Mouse (Mus musculus): ENCODE data around the gene Serinc4. TPM values are rescaled to one million over a fixed set of nuclear protein-coding genes. Genes with fewer than 3 reads are reported as not detected.
A peak's percentile ranks its signal among the peaks of the same experiment; 100 is the strongest.
"Not testable (repeated sequence)": the region's sequence is repeated elsewhere in the genome, so short reads cannot be mapped to it uniquely, and the experiment has no call there.

Gene Serinc4
- total and polyA plus RNA-seq, 3 experiments: 0.38 to 1.2 TPM; not detected in 1

DNA sequence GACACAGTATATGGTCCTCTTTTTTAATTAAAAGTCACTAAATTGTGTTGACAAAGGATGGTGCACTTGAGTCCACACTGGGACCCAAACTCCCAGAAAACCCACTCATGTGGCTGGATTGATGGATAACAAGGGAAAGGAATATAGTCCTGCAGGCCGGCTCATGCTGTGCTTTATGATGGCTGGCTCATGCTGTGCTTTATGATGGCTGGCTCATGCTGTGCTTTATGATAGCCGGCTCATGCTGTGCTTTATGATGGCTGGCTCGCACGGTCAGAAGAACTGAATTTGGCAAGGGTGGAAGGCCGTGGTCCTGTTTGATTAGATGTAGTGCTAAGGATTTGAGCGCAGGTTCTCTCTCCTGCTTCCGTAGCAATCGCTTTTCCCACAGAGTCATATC, 27.0 kb upstream of the Serinc4 start (continued):
- TF ChIP-seq BHLHE40 (IDR thresholded peaks at IDR 0.05; ENCODE audit: borderline replicate concordance, low read depth, low read length): no peak

DNA sequence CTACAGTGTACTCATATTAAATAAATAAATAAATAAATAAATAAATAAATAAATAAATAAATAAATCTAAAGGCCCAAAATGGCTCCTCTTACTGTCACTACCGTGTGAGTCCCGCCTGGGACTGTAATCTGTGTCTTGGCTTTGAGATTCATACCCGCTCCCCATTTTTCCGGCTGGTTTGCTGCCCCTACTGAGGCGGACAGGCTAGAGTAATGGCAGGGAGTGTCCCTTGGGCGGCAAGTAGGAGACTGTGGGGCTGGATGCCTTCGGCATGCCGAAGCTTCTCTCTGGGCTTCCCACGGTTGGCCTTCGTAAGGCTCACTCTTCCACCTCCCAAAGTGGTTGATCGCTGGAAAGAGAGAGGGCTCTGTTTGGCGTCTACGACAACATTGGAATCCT, 24.3 kb upstream of the Serinc4 start:
- H3K9ac ChIP-seq (ENCODE audit: control insufficient read depth, low read depth, low read length, poor library complexity, severe bottlenecking); H3K9me3 ChIP-seq (replicated peaks; ENCODE audit: insufficient read depth, low read length); H3K27ac ChIP-seq (ENCODE audit: control insufficient read depth, low read depth, low read length); H3K4me3 ChIP-seq (ENCODE audit: control insufficient read depth in 1 of 2, insufficient read depth in 1 of 2, low read depth in 2 of 2, low read length in 2 of 2); H3K79me2 ChIP-seq (ENCODE audit: control insufficient read depth, insufficient read depth, low read length, poor library complexity); DNase-seq (ENCODE audit: low read depth, low spot score); H3K27me3 ChIP-seq (ENCODE audit: control insufficient read depth in 1 of 2, insufficient read depth in 2 of 2, low read length in 2 of 2); H3K36me3 ChIP-seq (ENCODE audit: control insufficient read depth in 1 of 2, insufficient read depth in 2 of 2, low read length in 2 of 2); H3K4me1 ChIP-seq (ENCODE audit: control insufficient read depth in 1 of 2, insufficient read depth in 2 of 2, low read length in 2 of 2): not testable (repeated sequence)

DNA sequence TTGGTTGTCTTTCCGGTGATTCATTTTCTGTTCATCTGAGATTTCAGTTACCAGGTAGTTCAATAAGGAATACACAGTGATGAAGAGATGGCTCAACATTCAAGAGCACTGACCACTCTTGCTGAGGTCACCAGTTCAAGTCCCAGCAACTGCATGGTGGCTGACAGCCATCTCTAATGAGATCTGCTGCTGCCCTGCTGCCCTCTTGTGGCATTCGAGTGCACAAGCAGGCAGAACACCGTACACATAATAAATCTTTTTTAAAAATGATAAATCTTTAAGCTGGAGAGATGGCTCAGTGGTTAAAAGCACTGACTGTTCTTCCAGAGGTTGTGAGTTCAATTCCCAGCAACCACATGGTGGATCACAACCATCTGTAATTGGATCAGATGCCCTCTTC, 23.9 kb upstream of the Serinc4 start:
- H3K4me1 ChIP-seq (ENCODE audit: control insufficient read depth in 1 of 2, insufficient read depth in 2 of 2, low read length in 2 of 2): no peaks in the 10 kb centered on the region
- DNase-seq (ENCODE audit: low read depth, low spot score): peak; percentile 77
- H3K27me3 ChIP-seq (ENCODE audit: control insufficient read depth in 1 of 2, insufficient read depth in 2 of 2, low read length in 2 of 2): no peaks in the 10 kb centered on the region
- H3K9me3 ChIP-seq (replicated peaks; ENCODE audit: insufficient read depth, low read length): no peaks in the 10 kb centered on the region
- no peaks in the 10 kb centered on the region for H3K36me3 ChIP-seq (ENCODE audit: control insufficient read depth in 1 of 2, insufficient read depth in 2 of 2, low read length in 2 of 2)
- H3K79me2 ChIP-seq (ENCODE audit: control insufficient read depth, insufficient read depth, low read length, poor library complexity): no peaks in the 10 kb centered on the region
- H3K4me3 ChIP-seq (ENCODE audit: control insufficient read depth in 1 of 2, insufficient read depth in 1 of 2, low read depth in 2 of 2, low read length in 2 of 2): no peak overlapping the region
- no peak overlapping the region for H3K27ac ChIP-seq (ENCODE audit: control insufficient read depth, low read depth, low read length)
- no peak overlapping the region for H3K9ac ChIP-seq (ENCODE audit: control insufficient read depth, low read depth, low read length, poor library complexity, severe bottlenecking)
- TF ChIP-seq EP300 (IDR thresholded peaks at IDR 0.05; ENCODE audit: low read depth in 1 of 2, low read length in 2 of 2) (no peak), E2F4 (IDR thresholded peaks at IDR 0.05; ENCODE audit: borderline replicate concordance, low read depth, low read length) (no peak), MXI1 (IDR thresholded peaks at IDR 0.05; ENCODE audit: low read depth, low read length) (no peak), HCFC1 (IDR thresholded peaks at IDR 0.05; ENCODE audit: low read depth, low read length) (0 out of 2 replicates have a peak, but pooled peaks have one; percentile 43), POLR2A (IDR thresholded peaks at IDR 0.05; ENCODE audit: control insufficient read depth in 1 of 2, insufficient read depth in 1 of 2, low read depth in 1 of 2, low read length in 2 of 2, poor library complexity in 1 of 2) (no peak), SMC3 (IDR thresholded peaks at IDR 0.05; ENCODE audit: low read depth, low read length) (peak; percentile 78), USF1 (IDR thresholded peaks at IDR 0.05; ENCODE audit: low read depth, low read length) (0 out of 2 replicates have a peak, but pooled peaks have one; percentile 47), ZNF384 (IDR thresholded peaks at IDR 0.05; ENCODE audit: low read depth, low read length) (peak; percentile 68), ETS1 (IDR thresholded peaks at IDR 0.05; ENCODE audit: low read depth, low read length) (no peak), MEF2A (IDR thresholded peaks at IDR 0.05; ENCODE audit: extremely low read depth, insufficient replicate concordance, low read depth, low read length, poor library complexity, severe bottlenecking) (no peak), NELFE (IDR thresholded peaks at IDR 0.05; ENCODE audit: low read depth, low read length) (no peak), USF2 (IDR thresholded peaks at IDR 0.05; ENCODE audit: borderline replicate concordance in 1 of 2, insufficient read depth in 1 of 2, low read depth in 1 of 2, low read length in 2 of 2) (no peak), NRF1 (IDR thresholded peaks at IDR 0.05; ENCODE audit: insufficient read depth, low read depth, low read length, poor library complexity, severe bottlenecking) (no peak), RCOR1 (IDR thresholded peaks at IDR 0.05; ENCODE audit: low read depth, low read length) (peak; percentile 80), SIN3A (IDR thresholded peaks at IDR 0.05; ENCODE audit: low read length) (0 out of 2 replicates have a peak, but pooled peaks have one; percentile 32), ELF1 (IDR thresholded peaks at IDR 0.05; ENCODE audit: low read depth, low read length) (0 out of 2 replicates have a peak, but pooled peaks have one; percentile 39), MAFK (IDR thresholded peaks at IDR 0.05; ENCODE audit: borderline replicate concordance, low read depth, low read length) (no peak), MYC (IDR thresholded peaks at IDR 0.05; ENCODE audit: low read depth, low read length) (no peak), TBP (IDR thresholded peaks at IDR 0.05; ENCODE audit: low read depth, low read length) (peak; percentile 87), CTCF (IDR thresholded peaks at IDR 0.05 in 2 of 3, conservative IDR thresholded peaks at IDR 0.05 in 1 of 3; ENCODE audit: control insufficient read depth in 1 of 3, insufficient read depth in 1 of 3, low read depth in 2 of 3, low read length in 3 of 3, poor library complexity in 1 of 3, severe bottlenecking in 1 of 3) (peak; percentile 78 to 87 (median 82)), MYB (IDR thresholded peaks at IDR 0.05; ENCODE audit: low read depth, low read length) (0 out of 2 replicates have a peak, but pooled peaks have one; percentile 14), ZC3H11A (IDR thresholded peaks at IDR 0.05; ENCODE audit: low read depth, low read length) (peak; percentile 80), JUND (IDR thresholded peaks at IDR 0.05; ENCODE audit: low read depth, low read length) (no peak), CHD1 (IDR thresholded peaks at IDR 0.05; ENCODE audit: low read depth, low read length) (no peak), RAD21 (IDR thresholded peaks at IDR 0.05; ENCODE audit: low read depth, low read length) (peak; percentile 78), KAT2A (conservative IDR thresholded peaks at IDR 0.05; ENCODE audit: low read depth, low read length) (no peak), GABPA (IDR thresholded peaks at IDR 0.05; ENCODE audit: low read depth, low read length) (no peak), ZKSCAN1 (IDR thresholded peaks at IDR 0.05; ENCODE audit: low read depth, low read length) (0 out of 2 replicates have a peak, but pooled peaks have one; percentile 26), CHD2 (IDR thresholded peaks at IDR 0.05; ENCODE audit: low read length) (no peak)
